Mouse (Mus musculus) olfactory bulb, adult 2 months (tissue): ENCODE data around the gene Tomm34. TPM values are rescaled to one million over a fixed set of nuclear protein-coding genes. Genes with fewer than 3 reads are reported as not detected.

Experiments used
- H3K27ac ChIP-seq: fragments of 200-500 bp; 2 replicates; pipeline ENCODE4 v1.5.1; 2012; ENCODE audit warnings: low read depth, low read length; ENCODE audit not compliant: insufficient read depth
- H3K4me1 ChIP-seq: fragments of 200-500 bp; 2 replicates; pipeline ENCODE4 v1.6.1; 2012; ENCODE audit warnings: low read length; ENCODE audit not compliant: control insufficient read depth, insufficient read depth
- H3K4me3 ChIP-seq: fragments of 200-500 bp; 2 replicates; pipeline ENCODE4 v1.5.1; 2012; ENCODE audit warnings: mild to moderate bottlenecking, low read depth, low read length, moderate library complexity; ENCODE audit not compliant: insufficient read depth
- CTCF ChIP-seq: fragments of 200-500 bp; IDR thresholded peaks from 2 replicates; pipeline ENCODE4 v1.5.1; 2012; ENCODE audit warnings: low read depth, mild to moderate bottlenecking, low read length, moderate library complexity; ENCODE audit not compliant: insufficient read depth
- POLR2A ChIP-seq: fragments of 200-500 bp; IDR thresholded peaks from 2 replicates; pipeline ENCODE4 v1.6.1; 2012; ENCODE audit warnings: mild to moderate bottlenecking, low read depth, low read length, moderate library complexity; ENCODE audit not compliant: insufficient read depth
- WGBS: fragments of 180-500 bp; shearing (Covaris S2); methylation state at CpG from one replicate; pipeline ENCODE4 v1.1.7; 2018; 5-methylcytosine and 5-hydroxymethylcytosine counted together
- polyA plus RNA-seq: library from polyadenylated mRNA; stranded (reverse); fragments of >200 nt; gene quantifications from 2 replicates; pipeline ENCODE4 v1.2.4, GENCODE M21; 2012; ENCODE audit warnings: low replicate concordance; ENCODE audit not compliant: missing spikeins, insufficient read depth, insufficient read length

Gene Tomm34
- polyA plus RNA-seq, 1 experiment: not detected

DNA sequence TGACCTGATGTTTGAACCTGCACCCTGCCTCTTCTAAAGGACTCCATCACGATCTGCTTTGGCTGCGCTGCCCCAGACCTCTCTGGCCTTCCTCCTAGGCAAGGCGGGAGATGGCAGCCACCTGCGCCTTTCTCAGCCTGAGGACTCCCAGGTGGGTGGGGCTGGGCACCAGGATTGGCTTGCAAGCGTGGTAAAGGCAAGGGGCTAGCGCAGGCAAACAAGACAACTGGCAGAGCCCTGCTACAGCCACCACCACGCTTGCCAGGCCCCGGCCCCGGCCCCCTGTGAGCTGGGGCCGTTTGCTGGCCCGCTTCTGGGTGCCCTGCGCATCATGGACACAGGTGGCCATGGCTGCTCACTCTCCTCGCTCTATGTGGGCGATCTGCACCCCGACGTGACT lies 45.8 kb downstream of the Tomm34 start, which contains the start of gene Pabpc1l:
Gene Pabpc1l (plus strand): TSS at position 301 of the 400 bp plus-strand sequence.
- 90% methylated on average over 16 of the region's 16 CpGs for WGBS
- TF ChIP-seq CTCF (no peak), POLR2A (no peak)
- H3K27ac ChIP-seq: no peak within 1 kb of the TSS
- no peaks in the 10 kb centered on the region for H3K4me1 ChIP-seq
- H3K4me3 ChIP-seq: no peak within 1 kb of the TSS

DNA sequence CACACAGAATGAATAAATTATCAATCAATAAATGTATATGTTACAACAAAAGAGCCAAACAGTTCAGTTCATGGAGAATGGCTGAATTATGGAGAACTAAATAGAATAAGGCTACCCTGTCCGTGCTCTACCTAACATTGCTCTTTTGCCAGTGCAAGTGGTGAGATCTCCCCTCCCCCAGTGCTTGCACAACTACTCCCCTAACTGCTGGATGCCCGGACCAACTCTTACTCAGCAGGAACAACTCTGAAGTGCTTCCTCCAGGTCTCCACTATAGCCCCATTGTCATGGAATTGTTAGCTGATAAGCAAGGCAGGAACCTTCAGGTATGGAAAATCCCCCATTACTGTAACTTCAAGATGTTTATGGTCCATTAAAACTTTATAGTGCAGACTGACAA lies 48.9 kb downstream of the Tomm34 start:
- Histone ChIP-seq H3K27ac (no peak overlapping the region), H3K4me3 (no peak overlapping the region), H3K4me1 (no peaks in the 10 kb centered on the region)
- 65% methylated on average over 2 of the region's 2 CpGs for WGBS
- TF ChIP-seq POLR2A (no peak), CTCF (no peak)

GRCm38 (mm10) chr2:164019943-164020342 lies 51.0 kb downstream of the Tomm34 start:
- TF ChIP-seq POLR2A: no peak
- TF ChIP-seq CTCF: no peak
- WGBS: 86% methylated on average over 4 of the region's 4 CpGs
- H3K27ac ChIP-seq: no peak overlapping the region
- H3K4me1 ChIP-seq: no peaks in the 10 kb centered on the region
- no peak overlapping the region for H3K4me3 ChIP-seq

DNA sequence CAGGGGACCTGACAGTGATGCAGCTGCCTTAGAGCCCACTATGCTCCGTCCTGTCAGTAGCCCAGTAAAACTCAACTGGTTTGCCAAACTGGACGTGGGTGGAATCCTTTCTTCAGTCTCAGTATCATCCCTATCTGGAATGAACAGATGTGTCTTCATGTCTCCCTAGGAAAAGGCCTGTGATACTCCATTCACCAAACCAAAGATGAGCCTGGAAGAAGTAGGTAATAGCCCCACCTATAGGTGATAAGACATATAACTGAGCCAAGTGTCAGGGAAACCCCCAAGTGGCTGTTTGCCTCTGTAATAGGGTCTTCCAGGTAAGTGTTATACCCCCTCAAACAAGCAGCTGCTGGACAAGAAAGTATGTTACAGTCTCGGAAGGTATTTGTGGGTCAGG lies 52.1 kb downstream of the Tomm34 start:
- Histone ChIP-seq H3K4me1 (no peaks in the 10 kb centered on the region), H3K27ac (no peak overlapping the region), H3K4me3 (no peak overlapping the region)
- no peak for TF ChIP-seq CTCF
- 93% methylated on average over 3 of the region's 3 CpGs for WGBS

DNA sequence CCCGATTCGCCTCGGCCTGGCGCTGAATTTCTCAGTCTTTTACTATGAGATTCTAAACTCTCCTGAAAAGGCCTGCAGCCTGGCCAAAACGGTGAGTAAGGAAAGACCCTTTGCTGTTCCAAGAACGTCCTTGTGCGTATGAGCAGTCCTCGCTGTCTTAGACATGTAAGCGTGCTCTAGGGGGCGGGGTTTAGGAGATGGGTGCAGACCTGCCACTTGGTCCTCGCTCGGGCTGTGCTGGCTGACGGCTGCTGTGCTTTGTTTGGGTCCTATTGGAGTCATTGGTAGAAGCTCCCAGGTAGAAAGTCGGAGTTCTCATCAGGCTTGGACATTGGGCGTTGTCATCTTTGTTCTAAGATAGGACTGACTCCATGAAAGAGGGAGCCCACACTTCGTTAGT lies 55.7 kb downstream of the Tomm34 start:
- Histone ChIP-seq H3K4me3 (no peak overlapping the region), H3K4me1 (peaks cover 6% of the 10 kb centered on the region; the same call in 1 of the 2 replicates), H3K27ac (no peak overlapping the region)
- TF ChIP-seq POLR2A: no peak
- no peak for TF ChIP-seq CTCF
- WGBS: 90% methylated on average over 16 of the region's 16 CpGs

GRCm38 (mm10) chr2:164010944-164011343 lies 60.0 kb downstream of the Tomm34 start:
- peaks cover 10% of the 10 kb centered on the region; the same call in 1 of the 2 replicates for H3K4me1 ChIP-seq
- H3K4me3 ChIP-seq: no peak overlapping the region
- H3K27ac ChIP-seq: no peak overlapping the region
- WGBS: 89% methylated on average over 3 of the region's 3 CpGs
- no peak for TF ChIP-seq CTCF
- no peak for TF ChIP-seq POLR2A

- no peak for TF ChIP-seq POLR2A
- no peak for TF ChIP-seq CTCF
- Histone ChIP-seq H3K27ac (no peak overlapping the region), H3K4me3 (no peak overlapping the region), H3K4me1 (peaks cover 10% of the 10 kb centered on the region; the same call in 1 of the 2 replicates)
- WGBS: 84% methylated on average over 5 of the region's 5 CpGs
These were observed 60.5 kb downstream of the Tomm34 start for GRCm38 (mm10) chr2:164010496-164010895.

GRCm38 (mm10) chr2:164009227-164009626 lies 61.7 kb downstream of the Tomm34 start:
- 81% methylated on average over 6 of the region's 6 CpGs for WGBS
- H3K27ac ChIP-seq: no peak overlapping the region

GRCm38 (mm10) chr2:164007987-164008545 lies 62.9 kb downstream of the Tomm34 start:
- WGBS: 36% methylated on average over 2 of the region's 2 CpGs
- H3K27ac ChIP-seq: no peak overlapping the region
- H3K4me1 ChIP-seq: peaks cover 17% of the 10 kb centered on the region
- no peak overlapping the region for H3K4me3 ChIP-seq
- TF ChIP-seq POLR2A: no peak
- no peak for TF ChIP-seq CTCF

More at GRCm38 (mm10) chr2:164009227-164009626, 61.7 kb downstream of the Tomm34 start:
- no peak for TF ChIP-seq CTCF
- no peak for TF ChIP-seq POLR2A
- Histone ChIP-seq H3K4me3 (no peak overlapping the region), H3K4me1 (peaks cover 17% of the 10 kb centered on the region)
